9 mouse cellular contexts compared by ENCODE assay signal in genomic region chr2:165275124-165275640, GRCm38 (mm10). TPM values are rescaled to one million over a fixed set of nuclear protein-coding genes. Genes with fewer than 3 reads are reported as not detected.
A peak's percentile ranks its signal among the peaks of the same experiment; 100 is the strongest.
DNase-seq lines count a peak whose midpoint lies in the region; ATAC-seq and TF ChIP-seq lines count a peak whose summit lies in the region.
"Had no signal": no experiment of that assay in that cellular context is flagged by ENCODE, and none has a peak within 500 bp of the region (broad histone marks: within the 10 kb centered on the region; RNA-seq: fewer than 3 reads in every experiment).

No protein-coding gene starts in this region.

- ATAC-seq in frontal cortex, adult (ENCODE audit: low TSS enrichment): 0 out of 2 replicates have a peak, but pooled peaks have one; percentile 21
- ATAC-seq in hindbrain, embryonic 14.5 days (ENCODE audit: low FRiP score): peak; percentile 43
- peak; percentile 50 for ATAC-seq in midbrain, postnatal 0 days (ENCODE audit: low FRiP score)
- no peak for ATAC-seq in erythroid progenitor cell, adult 5-6 weeks (replicated peaks; ENCODE audit: low FRiP score, poor library complexity, severe bottlenecking)

- 34% methylated on average over 8 of the region's 8 CpGs for WGBS in hindbrain, embryonic 14.5 days
- WGBS in midbrain, postnatal 0 days: 22% methylated on average over 8 of the region's 8 CpGs

- peaks cover 20% of the 10 kb centered on the region for H3K36me3 ChIP-seq in hindbrain, embryonic 14.5 days (replicated peaks; ENCODE audit: control insufficient read depth, insufficient read depth)
- H3K36me3 ChIP-seq in midbrain, postnatal 0 days (ENCODE audit: insufficient read depth, low read length): peaks cover 4% of the 10 kb centered on the region; the same call in 1 of the 2 replicates

- H3K4me3 ChIP-seq in hindbrain, embryonic 14.5 days (replicated peaks; ENCODE audit: low read length): no peak overlapping the region
- no peak overlapping the region for H3K4me3 ChIP-seq in midbrain, postnatal 0 days (ENCODE audit: low read depth, low read length)
- H3K4me3 ChIP-seq: liver, embryonic 15.5 days had no signal

- TF ChIP-seq CTCF in midbrain, postnatal 0 days (IDR thresholded peaks at IDR 0.05): no peak

- no peaks in the 10 kb centered on the region for H3K9me3 ChIP-seq in hindbrain, embryonic 14.5 days (ENCODE audit: control insufficient read depth, low read length)
- H3K9me3 ChIP-seq in midbrain, postnatal 0 days (ENCODE audit: low read length): no peaks in the 10 kb centered on the region
- H3K9me3 ChIP-seq: liver, embryonic 15.5 days had no signal

- H3K27ac ChIP-seq in hindbrain, embryonic 14.5 days: peak overlapping the region; percentile 63
- H3K27ac ChIP-seq in midbrain, postnatal 0 days (ENCODE audit: low read depth, low read length): peak overlapping the region; percentile 67
- H3K27ac ChIP-seq: liver, embryonic 15.5 days had no signal

- no peak overlapping the region for H3K4me2 ChIP-seq in hindbrain, embryonic 14.5 days (replicated peaks)
- no peak overlapping the region for H3K4me2 ChIP-seq in midbrain, postnatal 0 days (ENCODE audit: low read depth, low read length, poor library complexity, severe bottlenecking)
- H3K4me2 ChIP-seq: liver, embryonic 15.5 days had no signal

- no peaks in the 10 kb centered on the region for H3K27me3 ChIP-seq in hindbrain, embryonic 14.5 days (ENCODE audit: control insufficient read depth, insufficient read depth, low read length)
- H3K27me3 ChIP-seq in midbrain, postnatal 0 days (ENCODE audit: insufficient read depth, low read length): no peaks in the 10 kb centered on the region
- H3K27me3 ChIP-seq: liver, embryonic 15.5 days had no signal

- H3K9ac ChIP-seq in hindbrain, embryonic 14.5 days: no peak overlapping the region
- H3K9ac ChIP-seq in midbrain, postnatal 0 days (replicated peaks; ENCODE audit: low read length, poor library complexity, severe bottlenecking): no peak overlapping the region; the same call in 1 of the 2 replicates
- H3K9ac ChIP-seq: liver, embryonic 15.5 days had no signal

- no peak for DNase-seq in frontal cortex, postnatal 25 days (ENCODE audit: low spot score in 2 of 2)
- peak; percentile 29 for DNase-seq in embryo, embryonic 9.5 days (ENCODE audit: extremely low spot score)
- DNase-seq in hindbrain, embryonic 14.5 days (ENCODE audit: low spot score): no peak
- peak; percentile 51 for DNase-seq in midbrain, postnatal 0 days (ENCODE audit: low spot score)
- no peak for DNase-seq in layer of hippocampus, postnatal 36 days
- no peak for DNase-seq in spleen, postnatal 4 days (ENCODE audit: low spot score in 2 of 2)

- peaks cover 40% of the 10 kb centered on the region for H3K4me1 ChIP-seq in hindbrain, embryonic 14.5 days (replicated peaks; ENCODE audit: control insufficient read depth, insufficient read depth, low read length)
- peaks cover 18% of the 10 kb centered on the region; the same call in 1 of the 2 replicates for H3K4me1 ChIP-seq in midbrain, postnatal 0 days (ENCODE audit: insufficient read depth, low read length)
- H3K4me1 ChIP-seq: liver, embryonic 15.5 days had no signal

RNA-seq across cellular contexts. Expression of gene Slc35c2, which starts 12.5 kb away (rescaled TPM):
- 60.1 and 60.8 TPM in 2 replicates for polyA plus RNA-seq in hindbrain, embryonic 14.5 days (2014; fragmentation: Nextera tagmentation; extraction: Ambion mirVana)
- total RNA-seq in midbrain, postnatal 0 days (2014; rRNA removed): 89.6 and 98.9 TPM in 2 replicates
- polyA plus RNA-seq in midbrain, postnatal 0 days (2015; fragmentation: Nextera tagmentation; extraction: Ambion mirVana): 68.7 and 69.3 TPM in 2 replicates
- total RNA-seq in layer of hippocampus, postnatal 36 days (2021): 10 to 100 TPM; 94.0 to 98.4 TPM
- 11.9 and 18.0 TPM in 2 replicates for total RNA-seq in erythroid progenitor cell, adult 5-6 weeks (2015; ENCODE audit: low replicate concordance)
- total RNA-seq in erythroid progenitor cell, adult 5-6 weeks (2017; ENCODE audit: low replicate concordance): 5.2 and 10.5 TPM in 2 replicates

RNA-seq across cellular contexts. Expression of gene Cdh22, which starts 40.5 kb away (rescaled TPM):
- 12.4 and 15.4 TPM in 2 replicates for polyA plus RNA-seq in hindbrain, embryonic 14.5 days (2014; fragmentation: Nextera tagmentation; extraction: Ambion mirVana)
- 41.3 and 47.9 TPM in 2 replicates for total RNA-seq in midbrain, postnatal 0 days (2014; rRNA removed)
- 21.9 and 23.2 TPM in 2 replicates for polyA plus RNA-seq in midbrain, postnatal 0 days (2015; fragmentation: Nextera tagmentation; extraction: Ambion mirVana)
- 10 to 100 TPM; 12.9 to 13.1 TPM for total RNA-seq in layer of hippocampus, postnatal 36 days (2021)
- total RNA-seq in erythroid progenitor cell, adult 5-6 weeks (2015; ENCODE audit: low replicate concordance): not detected in 2 replicates
- not detected in 2 replicates for total RNA-seq in erythroid progenitor cell, adult 5-6 weeks (2017; ENCODE audit: low replicate concordance)
- polyA plus RNA-seq: liver, embryonic 15.5 days had no signal

RNA-seq across cellular contexts. Expression of gene Elmo2, which starts 51.1 kb away (rescaled TPM):
- polyA plus RNA-seq in hindbrain, embryonic 14.5 days (2014; fragmentation: Nextera tagmentation; extraction: Ambion mirVana): 99.7 and 100 TPM in 2 replicates
- total RNA-seq in midbrain, postnatal 0 days (2014; rRNA removed): 98.6 and 99.4 TPM in 2 replicates
- polyA plus RNA-seq in midbrain, postnatal 0 days (2015; fragmentation: Nextera tagmentation; extraction: Ambion mirVana): 77.2 and 80.2 TPM in 2 replicates
- total RNA-seq in layer of hippocampus, postnatal 36 days (2021): 100 to 1,000 TPM; 179 to 195 TPM
- 16.3 and 25.9 TPM in 2 replicates for total RNA-seq in erythroid progenitor cell, adult 5-6 weeks (2015; ENCODE audit: low replicate concordance)
- total RNA-seq in erythroid progenitor cell, adult 5-6 weeks (2017; ENCODE audit: low replicate concordance): 8.6 and 13.1 TPM in 2 replicates

Comparison
In these comparisons a context has a peak if more than half of its experiments do, and no peak if none do; other contexts are left out.
1. DNase-seq: peak in embryo, embryonic 9.5 days (single experiment) and midbrain, postnatal 0 days (single experiment); none in frontal cortex, postnatal 25 days (0 of 2), hindbrain, embryonic 14.5 days (single experiment), layer of hippocampus, postnatal 36 days (0 of 2) and spleen, postnatal 4 days (0 of 2).
2. RNA of gene Cdh22, which starts 40.5 kb away (total RNA-seq): 41.3 to 47.9 TPM in midbrain, postnatal 0 days and 12.9 to 13.1 TPM in layer of hippocampus, postnatal 36 days; not detected in erythroid progenitor cell, adult 5-6 weeks; every median in the first group is over 10 times any median in the second.